Mouse (Mus musculus): ENCODE data around the gene Frmd4b.

Gene Frmd4b

DNA sequence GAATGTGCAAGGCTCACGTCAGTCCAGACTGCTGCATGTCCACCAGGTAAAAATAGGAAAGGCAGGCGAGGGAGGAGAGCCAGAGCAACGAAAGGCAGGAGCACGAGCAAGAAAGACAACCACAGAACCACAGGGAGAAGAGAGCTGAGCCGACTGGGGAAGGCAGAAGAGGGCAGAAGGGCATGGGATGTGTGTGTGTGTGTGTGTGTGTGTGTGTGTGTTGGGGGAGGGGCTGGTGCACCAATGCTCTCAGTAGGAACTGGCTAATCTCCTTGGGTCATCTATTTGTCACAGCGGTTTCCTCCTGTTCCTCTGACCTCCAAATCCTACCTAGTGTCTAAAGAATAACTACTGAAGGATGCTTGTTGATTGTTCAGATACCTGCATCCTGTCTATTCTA is 308.2 kb downstream of the Frmd4b start:
- no peak for DNase-seq

DNA sequence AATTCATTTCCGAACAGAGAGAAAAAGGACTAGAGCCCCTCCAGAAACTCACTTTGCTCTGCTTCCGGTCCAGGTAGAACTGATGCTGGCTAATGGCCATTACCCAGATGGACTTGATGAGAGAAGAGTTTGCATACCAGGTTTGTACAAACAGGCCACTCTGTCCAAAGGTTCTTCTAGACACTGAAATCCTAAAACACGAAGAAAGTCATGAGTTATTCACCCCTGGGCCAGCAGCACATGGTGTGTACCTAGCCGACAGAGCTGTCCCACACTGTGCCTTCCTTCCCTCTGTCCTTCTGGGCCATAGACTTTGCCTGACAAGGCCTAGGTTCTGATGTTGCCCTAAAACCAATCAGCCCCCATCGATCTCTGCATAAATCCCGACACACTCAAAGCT is 308.8 kb downstream of the Frmd4b start:
- no peak for DNase-seq

- no peak for DNase-seq
These were observed 310.1 kb downstream of the Frmd4b start for GRCm38 (mm10) chr6:97307231-97307630.

DNA sequence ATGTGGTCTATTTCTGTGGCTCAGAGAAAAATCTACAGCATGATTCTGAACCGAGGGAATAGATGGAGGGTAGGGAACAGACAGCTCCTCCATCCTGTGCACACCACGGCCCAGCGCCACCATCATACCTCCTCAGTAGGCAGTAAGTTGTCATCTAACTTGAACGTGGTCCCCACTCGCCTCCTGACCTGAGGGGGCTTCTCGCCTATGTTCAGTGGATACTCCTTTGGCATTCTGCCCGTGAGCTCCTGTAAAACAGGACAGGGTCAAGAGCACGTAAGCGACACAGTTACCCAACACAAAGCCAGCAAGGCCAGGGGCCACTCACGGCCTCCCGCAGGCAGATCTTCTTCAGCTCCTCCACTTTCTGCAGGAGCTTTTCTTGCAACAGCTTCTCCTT is 311.0 kb downstream of the Frmd4b start:
- no peak for DNase-seq

GRCm38 (mm10) chr6:97305491-97305890 is 311.9 kb downstream of the Frmd4b start:
- DNase-seq, result no peak

DNA sequence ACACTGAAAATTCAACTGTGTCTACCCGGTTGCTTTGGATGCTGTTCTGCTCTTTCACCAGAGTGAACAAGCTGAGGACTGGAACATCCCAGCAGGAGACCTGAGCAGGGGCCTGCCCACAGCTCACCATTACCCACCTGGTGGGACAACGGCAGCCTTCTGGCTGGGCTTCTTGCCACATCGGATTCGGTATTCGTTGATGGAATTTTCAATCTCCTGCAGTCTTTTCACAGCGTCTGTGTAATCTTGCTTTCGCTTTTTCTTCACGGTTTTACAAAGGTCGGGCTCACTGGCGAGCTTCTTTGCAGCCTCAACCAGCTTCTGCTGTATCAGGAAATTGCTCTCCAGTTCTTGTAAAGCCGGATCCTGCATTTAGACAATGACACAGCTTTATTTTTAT is 312.3 kb downstream of the Frmd4b start:
- no peak for DNase-seq

GRCm38 (mm10) chr6:97303277-97304109 is 313.8 kb downstream of the Frmd4b start:
- no peak for DNase-seq

- DNase-seq, result no peak
These were observed 315.0 kb downstream of the Frmd4b start for GRCm38 (mm10) chr6:97302303-97302702.

GRCm38 (mm10) chr6:97300659-97301058 is 316.7 kb downstream of the Frmd4b start:
- DNase-seq, result no peak

- DNase-seq, result no peak
These were observed 317.2 kb downstream of the Frmd4b start for GRCm38 (mm10) chr6:97300180-97300579.

GRCm38 (mm10) chr6:97297151-97297550 is 320.2 kb downstream of the Frmd4b start:
- DNase-seq, result no peak

DNA sequence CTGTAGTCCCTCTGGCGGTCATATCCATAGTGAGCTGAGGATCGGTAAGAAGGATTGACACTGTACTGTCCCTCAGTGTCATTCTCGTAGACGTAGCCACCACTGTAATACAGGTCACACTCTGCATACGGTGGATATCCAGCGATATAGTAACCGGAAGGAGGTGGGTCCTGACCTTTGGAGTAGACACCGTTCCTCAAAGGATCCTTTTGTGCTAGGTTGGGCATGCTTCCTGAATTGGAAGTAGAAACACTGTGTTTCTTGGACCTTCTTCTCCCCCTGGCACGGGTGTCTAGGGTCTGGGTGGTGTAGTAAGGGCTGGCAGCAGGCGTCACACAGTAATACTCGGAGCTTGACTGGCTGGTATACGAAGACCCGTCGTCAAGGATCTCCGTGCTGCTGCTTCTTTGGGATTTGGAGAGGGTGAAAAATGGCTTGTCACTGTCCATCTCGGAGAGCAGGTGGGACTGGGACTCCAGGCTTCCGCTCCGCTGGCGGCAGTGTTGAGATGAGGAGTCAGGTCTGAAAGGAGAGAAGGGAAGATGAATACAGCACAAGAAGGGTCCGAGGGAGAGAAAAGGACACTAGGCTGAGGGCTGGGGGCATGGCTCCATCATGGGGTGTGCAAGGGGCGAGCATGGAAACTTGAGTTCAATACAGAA is 321.3 kb downstream of the Frmd4b start:
- no peak for DNase-seq

DNA sequence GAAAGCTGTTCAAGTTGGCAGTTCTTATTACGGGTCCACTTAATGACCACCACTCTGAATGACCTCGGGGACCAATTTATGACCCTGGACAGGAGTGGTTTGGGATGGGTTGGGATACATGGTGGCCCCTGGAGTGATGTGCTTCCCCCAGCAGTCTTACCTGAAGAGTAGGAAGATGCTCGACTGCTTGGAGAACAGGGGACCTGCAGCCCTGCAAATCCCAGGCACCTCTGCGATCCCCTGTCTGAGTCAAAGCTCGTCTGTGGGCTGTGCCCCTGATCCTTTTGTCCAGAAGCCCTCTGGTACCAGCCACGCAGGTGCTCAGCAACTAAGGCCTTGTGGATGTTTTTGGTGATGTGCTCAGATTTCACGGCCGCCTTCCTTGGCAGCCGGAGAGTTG is 321.9 kb downstream of the Frmd4b start:
- DNase-seq, result no peak

DNA sequence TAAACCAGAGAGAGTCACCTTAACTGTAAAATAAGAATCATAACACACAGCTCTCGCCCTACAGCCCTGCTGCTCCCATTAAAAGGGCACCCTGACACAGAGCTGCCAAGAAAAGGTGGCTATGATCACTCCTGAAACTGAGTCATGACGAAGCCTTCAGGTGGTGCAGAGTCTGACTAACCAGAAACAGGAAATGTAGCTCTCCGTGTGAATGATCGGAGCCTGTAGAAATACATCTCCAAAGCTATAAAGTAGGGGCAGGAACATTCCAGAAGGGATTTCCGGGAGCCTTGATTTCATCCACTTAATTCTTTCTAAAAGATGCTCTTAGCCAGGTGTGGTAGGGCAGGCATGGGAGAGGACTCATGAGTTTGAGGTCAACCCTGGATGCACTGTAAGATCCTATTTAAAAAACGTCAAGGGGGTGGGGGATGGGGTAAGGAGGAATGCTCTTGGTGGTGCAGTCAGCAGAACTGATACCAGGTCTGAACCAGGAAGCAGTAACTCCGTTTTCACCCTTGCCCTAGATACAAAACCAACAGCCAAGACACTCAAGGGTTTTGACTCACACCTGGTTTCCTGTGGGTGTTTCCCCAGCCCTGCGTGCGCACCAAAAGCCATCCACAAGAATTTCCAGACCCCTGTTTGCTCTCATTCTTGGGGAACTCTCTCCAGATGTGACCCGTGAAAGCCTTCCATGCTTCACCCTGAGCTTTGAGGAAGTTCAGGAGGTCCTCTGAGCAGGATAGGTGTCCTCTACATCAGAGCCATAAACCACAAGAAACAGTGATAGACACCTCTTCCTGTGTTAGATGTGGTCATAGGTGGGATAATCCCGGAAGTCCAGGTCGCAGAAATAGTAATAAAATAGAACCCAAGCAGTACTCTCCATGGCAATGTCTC is 323.4 kb downstream of the Frmd4b start:
- DNase-seq, result no peak

- no peak for DNase-seq
These were observed 324.4 kb downstream of the Frmd4b start for GRCm38 (mm10) chr6:97292894-97293293.

DNA sequence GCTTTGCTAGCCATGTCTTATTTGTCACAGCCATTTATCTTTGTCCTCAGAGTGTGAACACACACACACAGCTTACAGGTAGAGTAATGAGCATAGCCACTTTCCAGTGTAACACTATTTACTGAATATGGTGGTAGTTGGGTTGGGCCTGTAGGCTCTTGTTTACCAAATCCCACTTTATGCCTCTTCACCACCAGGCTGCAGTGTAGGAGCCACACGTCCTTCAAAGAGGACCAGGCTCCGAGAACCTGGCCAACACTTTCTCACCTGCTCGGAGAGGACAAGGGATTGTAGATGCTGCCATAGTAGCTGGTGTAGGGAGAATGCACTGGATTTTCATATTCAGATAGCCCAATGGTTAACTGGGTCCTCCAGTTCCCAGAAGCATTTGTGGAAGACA is 325.2 kb downstream of the Frmd4b start:
- no peak for DNase-seq

DNA sequence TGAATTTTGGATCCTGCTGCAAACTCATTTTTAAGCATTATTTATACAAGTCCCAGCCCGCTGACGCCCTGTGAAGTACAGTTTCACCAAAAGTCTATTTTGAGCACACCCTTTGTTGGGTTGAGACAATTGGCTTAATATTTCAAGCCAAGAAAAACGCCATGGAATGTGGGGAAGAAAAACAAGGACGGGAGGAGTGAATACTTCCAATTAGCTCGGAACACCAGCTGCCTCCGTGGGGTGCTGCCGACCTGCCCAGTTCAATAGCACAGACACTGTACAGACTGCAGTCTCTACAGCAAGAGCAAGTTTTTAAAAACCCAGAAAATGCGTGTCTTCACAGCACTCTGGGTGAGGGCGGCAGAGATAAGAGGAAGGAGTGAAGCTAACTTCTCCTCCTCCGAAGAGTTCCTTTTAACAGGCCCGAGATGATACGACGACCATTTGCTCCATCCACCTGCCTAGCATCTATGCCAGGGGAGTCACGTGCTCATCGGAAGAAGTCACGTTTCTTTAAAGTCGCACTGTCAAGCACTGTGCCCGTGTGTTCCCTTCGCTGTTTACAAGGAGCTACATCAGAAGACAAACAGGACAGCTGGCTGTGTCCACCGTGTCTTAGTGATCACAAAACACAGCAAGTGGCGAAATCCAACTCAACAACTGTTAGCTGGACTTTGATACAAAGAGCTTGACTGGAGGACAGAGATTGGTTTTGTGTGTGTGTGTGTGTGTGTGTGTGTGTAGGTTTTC is 326.0 kb downstream of the Frmd4b start:
- no peak for DNase-seq

- DNase-seq, result no peak
These were observed 326.7 kb downstream of the Frmd4b start for GRCm38 (mm10) chr6:97290687-97291086.

DNA sequence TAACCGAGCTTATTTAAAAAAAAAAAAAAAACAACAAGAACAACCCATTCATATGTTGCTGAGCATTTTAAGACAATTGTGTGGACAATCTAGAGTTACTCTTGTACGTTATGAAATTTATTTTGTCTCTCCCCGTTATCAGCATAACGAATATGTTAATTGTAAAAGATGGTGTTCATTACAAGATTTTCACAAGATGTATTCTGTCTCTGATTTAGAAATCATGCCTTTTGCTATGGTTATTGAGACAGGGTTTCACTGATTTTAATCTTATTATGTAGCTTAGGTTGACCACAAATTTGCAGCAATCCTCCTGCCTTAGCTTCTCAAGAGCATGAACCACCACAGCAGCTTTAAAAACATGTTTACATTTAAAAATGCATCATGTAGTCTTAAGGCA is 327.5 kb downstream of the Frmd4b start:
- DNase-seq, result no peak

- DNase-seq, result no peak
These were observed 328.0 kb downstream of the Frmd4b start for GRCm38 (mm10) chr6:97289316-97289820.

DNA sequence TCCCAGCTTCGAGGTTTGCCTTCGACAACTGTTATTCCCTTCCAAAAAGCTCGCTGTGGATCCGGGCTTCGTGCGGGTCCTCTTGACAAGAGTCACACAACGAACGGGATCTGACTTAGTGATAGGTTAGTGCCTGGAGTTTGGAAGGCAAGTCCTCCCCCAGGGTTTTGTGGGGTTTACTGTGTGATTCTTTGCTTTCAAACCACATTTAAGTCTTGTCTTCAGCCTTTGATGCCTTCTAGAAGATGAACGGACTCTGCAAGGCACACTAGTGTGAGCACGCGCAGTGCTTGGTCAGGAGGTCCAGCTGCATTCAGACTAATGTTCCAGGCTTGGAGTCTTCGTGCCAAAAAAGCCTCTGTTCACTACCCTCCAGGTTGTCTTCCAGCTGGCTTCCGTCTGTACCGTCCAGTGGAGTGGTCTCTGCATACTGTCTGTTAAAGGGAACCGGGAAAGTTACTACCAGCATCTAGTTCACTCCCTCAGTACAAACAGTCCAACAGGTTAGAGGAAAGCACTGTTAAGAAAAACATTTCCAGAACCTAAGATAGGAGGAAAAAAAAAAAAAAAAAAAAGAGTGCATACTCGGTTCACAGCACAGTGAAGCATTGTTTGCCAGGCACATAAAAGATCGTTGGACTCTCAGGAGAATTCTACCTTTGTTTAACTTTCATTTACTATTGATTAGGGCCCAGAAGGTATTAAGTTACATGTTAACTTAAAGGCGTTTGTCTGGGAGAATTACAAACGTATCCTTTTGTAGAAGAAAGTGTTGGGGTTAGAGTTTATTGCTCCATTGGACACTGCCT is 329.1 kb downstream of the Frmd4b start:
- no peak for DNase-seq

- no peak for DNase-seq
These were observed 331.0 kb downstream of the Frmd4b start for GRCm38 (mm10) chr6:97286332-97286731.
